Mouse (Mus musculus) thymus, adult 2 months (tissue): ENCODE data around the gene Cyp11a1. TPM values are rescaled to one million over a fixed set of nuclear protein-coding genes. Genes with fewer than 3 reads are reported as not detected.

Source experiments
- DNase-seq: peaks from one replicate; pipeline ENCODE4 v3.0.0; 2021
- H3K27ac ChIP-seq: fragments of 200-500 bp; 2 replicates; pipeline ENCODE4 v1.5.1; 2012; ENCODE audit warnings: low read length, control low read depth; ENCODE audit not compliant: control insufficient read depth, insufficient read depth
- H3K27me3 ChIP-seq: fragments of 200-500 bp; 2 replicates; pipeline ENCODE4 v1.6.1; 2012; ENCODE audit warnings: mild to moderate bottlenecking, low read length, moderate library complexity, mixed read lengths; ENCODE audit not compliant: control insufficient read depth, insufficient read depth
- H3K36me3 ChIP-seq: fragments of 200-500 bp; 2 replicates; pipeline ENCODE4 v1.6.1; 2012; ENCODE audit warnings: mild to moderate bottlenecking, low read length, moderate library complexity; ENCODE audit not compliant: control insufficient read depth, insufficient read depth
- H3K4me1 ChIP-seq: fragments of 200-500 bp; replicated peaks from 2 replicates; pipeline ENCODE4 v1.6.1; 2012; ENCODE audit warnings: low read length; ENCODE audit not compliant: control insufficient read depth, insufficient read depth
- H3K4me3 ChIP-seq: fragments of 200-500 bp; 2 replicates; pipeline ENCODE4 v1.5.1; 2012; ENCODE audit warnings: mild to moderate bottlenecking, low read length, control low read depth, moderate library complexity; ENCODE audit not compliant: control insufficient read depth, insufficient read depth
- CTCF ChIP-seq: fragments of 200-500 bp; IDR thresholded peaks from 2 replicates; pipeline ENCODE4 v1.5.1; 2012; ENCODE audit warnings: mild to moderate bottlenecking, control low read depth, low read length, moderate library complexity, borderline replicate concordance; ENCODE audit not compliant: control insufficient read depth, poor library complexity, insufficient read depth; ENCODE audit errors: extremely low read depth
- POLR2A ChIP-seq: fragments of 200-500 bp; IDR thresholded peaks from 2 replicates; pipeline ENCODE4 v1.6.1; 2012; ENCODE audit warnings: mild to moderate bottlenecking, low read length, control low read depth, moderate library complexity; ENCODE audit not compliant: control insufficient read depth, poor library complexity, insufficient read depth; ENCODE audit errors: extremely low read depth
- WGBS: fragments of 180-500 bp; shearing (Covaris S2); methylation state at CpG from one replicate; pipeline ENCODE4 v1.1.7; 2018; 5-methylcytosine and 5-hydroxymethylcytosine counted together
- polyA plus RNA-seq: library from polyadenylated mRNA; depleted of rRNA; stranded (reverse); fragments of >200 nt; gene quantifications from 2 replicates; pipeline ENCODE4 v1.2.3, GENCODE M21; 2012; rRNA removed

Cyp11a1 gene
- 0.84 and 1.3 TPM in 2 replicates for polyA plus RNA-seq

DNA sequence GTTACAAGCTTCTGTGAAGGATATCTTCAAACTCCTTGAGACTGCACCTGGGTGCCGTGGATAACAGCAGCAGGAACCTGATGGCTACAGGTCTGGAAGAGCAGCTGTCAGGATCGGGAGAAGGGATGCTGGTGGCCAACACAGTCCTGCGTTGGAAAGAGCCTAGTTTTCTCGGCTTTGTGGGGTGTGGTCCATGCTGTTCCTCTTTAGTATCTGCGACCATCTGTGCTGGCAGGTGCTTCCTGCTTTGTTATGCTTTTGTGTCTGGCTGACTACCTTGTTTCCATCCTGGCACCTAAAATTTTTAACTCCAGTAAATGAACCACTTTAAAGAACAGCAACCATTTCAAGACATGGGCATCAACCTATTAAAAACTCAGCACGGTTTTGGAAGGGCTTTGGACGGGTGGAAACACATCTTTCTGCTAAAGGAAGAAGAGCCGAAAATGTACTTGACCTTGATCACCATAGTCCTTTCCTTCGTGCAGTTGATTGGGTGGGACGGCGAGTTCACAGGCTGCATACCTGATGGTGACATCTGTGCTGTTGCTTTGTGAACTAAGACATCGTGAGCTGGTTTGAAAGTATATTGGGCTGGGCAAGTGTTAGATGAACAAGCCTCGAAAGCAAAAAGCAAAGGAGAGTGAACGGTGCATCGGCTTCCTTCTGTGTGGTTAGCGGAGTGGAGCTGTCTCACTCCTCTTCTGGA, at the start of gene Cyp11a1:
Cyp11a1 (plus strand) TSS at position 659 of the 709 bp plus-strand sequence.
- DNase-seq = peak; percentile 21
- TF ChIP-seq POLR2A (no peak), CTCF (no peak)
- 30% methylated on average over 16 of the region's 16 CpGs for WGBS
- Histone ChIP-seq H3K36me3 (no peaks in the 10 kb centered on the region), H3K27ac (no peak within 1 kb of the TSS), H3K4me3 (no peak within 1 kb of the TSS), H3K4me1 (peaks cover 9% of the 10 kb centered on the region), H3K27me3 (no peaks in the 10 kb centered on the region)

DNA sequence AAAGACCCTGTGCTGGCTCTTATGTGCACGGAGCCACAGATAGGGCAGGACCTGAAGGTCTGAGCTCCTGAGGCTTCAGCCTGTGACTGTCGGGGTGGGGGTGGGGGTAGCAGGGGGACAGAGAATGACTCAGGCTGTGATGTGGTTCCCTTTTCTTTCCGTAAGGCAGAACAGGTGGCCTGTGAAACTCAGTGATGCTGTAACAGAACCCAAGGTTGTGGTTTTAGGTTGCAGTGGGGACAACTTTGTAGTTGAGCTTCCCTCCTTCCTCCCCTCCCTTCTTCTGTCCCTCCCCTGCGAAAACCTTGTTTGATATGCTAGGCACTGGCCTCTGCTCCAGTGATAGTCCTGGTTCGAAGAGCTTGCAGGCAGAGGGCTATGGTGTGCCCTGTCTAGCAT, 49.4 kb upstream of the Cyp11a1 start:
- peak; percentile 78 for DNase-seq
- peaks cover 68% of the 10 kb centered on the region for H3K4me1 ChIP-seq
- no peak overlapping the region for H3K4me3 ChIP-seq
- peaks cover 60% of the 10 kb centered on the region for H3K36me3 ChIP-seq
- no peak for TF ChIP-seq POLR2A
- no peak for TF ChIP-seq CTCF
- peak overlapping the region; percentile 92 for H3K27ac ChIP-seq
- WGBS = 5% methylated on average over 5 of the region's 5 CpGs
- H3K27me3 ChIP-seq = no peaks in the 10 kb centered on the region

GRCm38 (mm10) chr9:57958615-57959014, 47.6 kb upstream of the Cyp11a1 start:
- 97% methylated on average over 1 of the region's 1 CpGs for WGBS
- Histone ChIP-seq H3K36me3 (peaks cover 64% of the 10 kb centered on the region), H3K27me3 (no peaks in the 10 kb centered on the region), H3K27ac (no peak overlapping the region), H3K4me3 (no peak overlapping the region), H3K4me1 (peaks cover 50% of the 10 kb centered on the region)
- DNase-seq = no peak
- no peak for TF ChIP-seq CTCF
- TF ChIP-seq POLR2A = no peak

DNA sequence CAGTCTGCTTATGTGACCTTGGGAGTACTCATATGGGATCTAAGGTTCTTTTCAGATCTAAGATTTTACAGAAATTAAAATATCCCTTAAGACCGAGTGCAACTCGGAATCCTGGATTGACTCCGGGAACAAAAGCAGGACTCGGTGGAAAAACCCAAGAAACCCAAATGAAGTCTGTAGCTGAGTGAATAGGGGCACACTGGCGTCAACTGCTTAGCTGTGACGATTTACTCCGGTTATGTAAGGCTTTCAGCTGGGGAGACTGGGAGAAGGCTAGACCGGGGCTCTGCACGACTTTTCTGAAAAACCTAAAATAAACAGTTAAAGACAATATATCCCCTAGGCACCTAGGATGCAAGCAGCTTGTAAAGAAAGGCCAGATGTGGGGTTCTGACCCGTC, 46.8 kb upstream of the Cyp11a1 start:
- Histone ChIP-seq H3K4me1 (peaks cover 47% of the 10 kb centered on the region), H3K4me3 (no peak overlapping the region), H3K27me3 (no peaks in the 10 kb centered on the region), H3K27ac (no peak overlapping the region), H3K36me3 (peaks cover 64% of the 10 kb centered on the region)
- 96% methylated on average over 10 of the region's 10 CpGs for WGBS
- TF ChIP-seq POLR2A (no peak), CTCF (no peak)
- DNase-seq = no peak

- TF ChIP-seq CTCF (no peak), POLR2A (no peak)
- Histone ChIP-seq H3K27ac (no peak overlapping the region), H3K27me3 (no peaks in the 10 kb centered on the region), H3K4me1 (peaks cover 44% of the 10 kb centered on the region), H3K4me3 (no peak overlapping the region), H3K36me3 (peaks cover 62% of the 10 kb centered on the region)
- 97% methylated on average over 17 of the region's 17 CpGs for WGBS
- no peak for DNase-seq
These were observed 46.0 kb upstream of the Cyp11a1 start for GRCm38 (mm10) chr9:57959886-57960866.

DNA sequence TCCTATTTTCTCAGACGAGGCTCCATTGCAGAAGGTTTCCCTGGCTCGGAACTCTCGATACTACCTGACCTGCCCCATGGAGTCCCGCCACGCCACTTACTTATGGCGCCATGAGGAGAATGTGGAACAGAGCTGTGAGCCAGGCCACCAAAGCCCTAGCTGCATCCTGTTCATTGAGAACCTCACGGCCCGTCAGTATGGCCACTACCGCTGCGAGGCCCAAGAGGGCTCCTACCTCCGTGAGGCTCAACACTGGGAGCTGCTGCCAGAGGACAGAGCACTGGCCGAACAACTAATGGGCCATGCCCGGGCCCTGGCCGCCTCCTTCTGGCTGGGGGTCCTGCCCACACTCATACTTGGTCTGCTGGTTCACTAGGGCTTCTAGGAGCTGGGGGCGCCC, 45.0 kb upstream of the Cyp11a1 start:
- Histone ChIP-seq H3K27ac (no peak overlapping the region), H3K4me3 (no peak overlapping the region), H3K36me3 (peaks cover 54% of the 10 kb centered on the region), H3K4me1 (peaks cover 41% of the 10 kb centered on the region), H3K27me3 (no peaks in the 10 kb centered on the region)
- TF ChIP-seq POLR2A (no peak), CTCF (no peak)
- DNase-seq = no peak
- 97% methylated on average over 15 of the region's 15 CpGs for WGBS
